Mouse (Mus musculus): ENCODE results near the gene Rd3. TPM values are rescaled to one million over a fixed set of nuclear protein-coding genes. Genes with fewer than 3 reads are reported as not detected.

Gene Rd3
- total and polyA plus RNA-seq, 3 experiments, result 0.25 to 0.47 (median 0.44) TPM

DNA sequence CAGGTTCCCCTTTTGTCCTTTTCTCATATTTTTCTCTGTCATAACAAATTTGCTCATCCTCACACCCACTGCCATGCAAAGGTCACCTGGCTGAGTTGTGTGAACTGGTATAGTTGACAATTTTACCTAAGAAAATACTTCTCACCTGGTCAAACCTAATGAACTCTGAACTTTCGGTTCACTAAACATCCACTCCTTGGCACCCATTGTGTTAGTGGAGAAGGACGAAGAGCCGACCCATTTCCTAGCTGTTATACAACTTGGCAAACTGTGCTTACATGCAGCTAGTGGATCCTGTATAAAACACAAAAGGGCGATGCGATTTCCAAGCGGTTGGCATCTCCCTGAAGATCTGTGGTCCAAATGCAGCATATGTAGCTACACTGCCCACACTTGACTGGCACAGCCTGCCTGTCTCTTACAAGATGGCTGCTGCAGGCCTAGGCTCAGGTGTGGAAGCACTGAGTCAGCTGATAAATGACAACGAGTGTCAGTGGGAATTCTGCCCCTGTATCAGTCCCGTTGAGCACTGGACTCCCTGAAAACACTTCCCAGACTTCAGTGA lies 19.5 kb downstream of the Rd3 start:
- in situ Hi-C loops (cut with MboI; ENCODE audit: low pct_ligation_motif_present, low pct_unique_long_range_greater_than_20kb, low sequenced_read_pairs), result no loop called here
- TF ChIP-seq RAD21 (IDR thresholded peaks at IDR 0.05; ENCODE audit: low read depth, low read length) (no peak), ZNF384 (IDR thresholded peaks at IDR 0.05; ENCODE audit: low read depth, low read length) (no peak), POLR2A (IDR thresholded peaks at IDR 0.05; ENCODE audit: low read depth, low read length) (no peak), MXI1 (IDR thresholded peaks at IDR 0.05; ENCODE audit: low read depth, low read length) (no peak), NRF1 (IDR thresholded peaks at IDR 0.05; ENCODE audit: low read depth, low read length) (no peak), KAT2A (IDR thresholded peaks at IDR 0.05; ENCODE audit: insufficient replicate concordance, low read length) (no peak), PAX5 (IDR thresholded peaks at IDR 0.05; ENCODE audit: low read length) (no peak), JUN (IDR thresholded peaks at IDR 0.05; ENCODE audit: insufficient read depth, low read depth, low read length) (no peak), E2F4 (IDR thresholded peaks at IDR 0.05; ENCODE audit: insufficient replicate concordance, low read depth, low read length) (no peak), TCF12 (IDR thresholded peaks at IDR 0.05; ENCODE audit: low read depth, low read length) (no peak), MAX (IDR thresholded peaks at IDR 0.05; ENCODE audit: low read length) (no peak), HCFC1 (IDR thresholded peaks at IDR 0.05; ENCODE audit: low read depth, low read length) (no peak), GABPA (IDR thresholded peaks at IDR 0.05; ENCODE audit: insufficient replicate concordance, low read depth, low read length) (no peak), MEF2A (IDR thresholded peaks at IDR 0.05; ENCODE audit: borderline replicate concordance, low read depth, low read length) (no peak), RCOR1 (conservative IDR thresholded peaks at IDR 0.05; ENCODE audit: low read depth, low read length) (no peak), SIN3A (IDR thresholded peaks at IDR 0.05; ENCODE audit: low read length) (no peak), NELFE (IDR thresholded peaks at IDR 0.05; ENCODE audit: low read depth, low read length) (no peak)
- Histone ChIP-seq H3K4me3 (replicated peaks in 1 of 3; ENCODE audit: low read depth in 2 of 3, low read length in 2 of 3, poor library complexity in 1 of 3) (no peak overlapping the region), H3K27me3 (replicated peaks) (no peaks in the 10 kb centered on the region), H3K4me1 (ENCODE audit: control insufficient read depth in 1 of 2, insufficient read depth in 2 of 2) (peaks cover 0 to 6% of the 10 kb centered on the region in 2 experiments; a peak in 1 of 4 replicates), H3K9me3 (replicated peaks; ENCODE audit: low read length) (peaks cover 11% of the 10 kb centered on the region), H3K4me2 (ENCODE audit: insufficient read depth, low read depth, poor library complexity, severe bottlenecking) (no peak overlapping the region), H3K36me3 (replicated peaks in 1 of 2; ENCODE audit: control insufficient read depth in 1 of 2, insufficient read depth in 1 of 2, low read length in 1 of 2) (peaks cover 37 to 75% of the 10 kb centered on the region in 2 experiments), H3K27ac (ENCODE audit: insufficient read depth, low read depth) (no peak overlapping the region), H3K9ac (ENCODE audit: insufficient read depth, low read depth) (no peak overlapping the region), H3K79me2 (replicated peaks; ENCODE audit: control insufficient read depth, extremely low read depth, insufficient read depth, poor library complexity, severe bottlenecking) (no peaks in the 10 kb centered on the region)
- DNase-seq (ENCODE audit: extremely low read depth), result no peak
- dilution Hi-C loops (cut with MboI; ENCODE audit: extremely low pct_ligation_motif_present, extremely low pct_unique_long_range_greater_than_20kb, low sequenced_read_pairs), result no loop called here

DNA sequence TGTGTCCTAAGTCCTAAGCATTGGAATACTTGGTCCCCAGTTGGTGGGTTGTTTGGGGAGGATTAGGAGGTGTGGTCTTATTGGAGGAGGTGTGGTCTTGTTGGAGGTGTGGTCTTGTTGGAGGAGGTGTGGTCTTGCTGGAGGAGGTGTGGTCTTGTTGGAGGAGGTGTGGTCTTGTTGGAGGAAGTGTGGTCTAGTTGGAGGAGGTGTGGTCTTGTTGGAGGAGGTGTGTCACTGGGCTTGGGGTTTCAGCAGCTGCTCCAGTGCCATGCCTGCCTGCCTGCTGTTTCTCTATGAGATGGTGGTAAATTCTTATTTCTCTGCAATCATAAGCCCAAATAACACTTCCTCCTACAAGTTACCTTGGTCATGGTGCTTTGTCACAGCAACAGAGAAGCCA lies 21.9 kb downstream of the Rd3 start:
- Histone ChIP-seq H3K36me3 (replicated peaks in 1 of 2; ENCODE audit: control insufficient read depth in 1 of 2, insufficient read depth in 1 of 2, low read length in 1 of 2) (peaks cover 37 to 70% of the 10 kb centered on the region in 2 experiments), H3K4me2 (ENCODE audit: insufficient read depth, low read depth, poor library complexity, severe bottlenecking) (no peak overlapping the region), H3K27ac (ENCODE audit: insufficient read depth, low read depth) (no peak overlapping the region), H3K27me3 (replicated peaks) (no peaks in the 10 kb centered on the region), H3K4me3 (replicated peaks in 1 of 3; ENCODE audit: low read depth in 2 of 3, low read length in 2 of 3, poor library complexity in 1 of 3) (no peak overlapping the region), H3K9ac (ENCODE audit: insufficient read depth, low read depth) (no peak overlapping the region), H3K9me3 (replicated peaks; ENCODE audit: low read length) (peaks cover 11% of the 10 kb centered on the region), H3K79me2 (replicated peaks; ENCODE audit: control insufficient read depth, extremely low read depth, insufficient read depth, poor library complexity, severe bottlenecking) (no peaks in the 10 kb centered on the region), H3K4me1 (ENCODE audit: control insufficient read depth in 1 of 2, insufficient read depth in 2 of 2) (peaks cover 0 to 4% of the 10 kb centered on the region in 2 experiments; a peak in 1 of 4 replicates)
- DNase-seq (ENCODE audit: extremely low read depth), result peak; percentile 45
- dilution Hi-C loops (cut with MboI; ENCODE audit: extremely low pct_ligation_motif_present, extremely low pct_unique_long_range_greater_than_20kb, low sequenced_read_pairs), result no loop called here
- TF ChIP-seq USF1 (IDR thresholded peaks at IDR 0.05; ENCODE audit: low read depth, low read length) (no peak), CHD1 (IDR thresholded peaks at IDR 0.05; ENCODE audit: low read depth, low read length) (no peak), MXI1 (IDR thresholded peaks at IDR 0.05; ENCODE audit: low read depth, low read length) (no peak), MAFK (IDR thresholded peaks at IDR 0.05; ENCODE audit: insufficient replicate concordance, low read length) (no peak), CTCF (conservative IDR thresholded peaks at IDR 0.05 in 1 of 2, IDR thresholded peaks at IDR 0.05 in 1 of 2; ENCODE audit: low read depth in 2 of 2, low read length in 2 of 2) (no peak), NELFE (IDR thresholded peaks at IDR 0.05; ENCODE audit: low read depth, low read length) (no peak), USF2 (conservative IDR thresholded peaks at IDR 0.05; ENCODE audit: low read depth, low read length) (no peak), ZNF384 (IDR thresholded peaks at IDR 0.05; ENCODE audit: low read depth, low read length) (no peak), E2F4 (IDR thresholded peaks at IDR 0.05; ENCODE audit: insufficient replicate concordance, low read depth, low read length) (no peak), ZKSCAN1 (IDR thresholded peaks at IDR 0.05; ENCODE audit: borderline replicate concordance, low read depth, low read length) (no peak), POLR2A (IDR thresholded peaks at IDR 0.05; ENCODE audit: low read depth, low read length) (no peak), MAX (IDR thresholded peaks at IDR 0.05; ENCODE audit: low read length) (no peak), ETS1 (conservative IDR thresholded peaks at IDR 0.05; ENCODE audit: low read depth, low read length) (no peak), ZMIZ1 (IDR thresholded peaks at IDR 0.05; ENCODE audit: low read depth, low read length) (no peak), RCOR1 (conservative IDR thresholded peaks at IDR 0.05; ENCODE audit: low read depth, low read length) (no peak)
- in situ Hi-C loops (cut with MboI; ENCODE audit: low pct_ligation_motif_present, low pct_unique_long_range_greater_than_20kb, low sequenced_read_pairs), result no loop called here

Data from CH12.LX (cell line).